Mouse (Mus musculus): ENCODE measurements around the gene Tac4. TPM values are rescaled to one million over a fixed set of nuclear protein-coding genes. Genes with fewer than 3 reads are reported as not detected.

Gene Tac4
- total and polyA plus RNA-seq, 2 experiments: not detected

- H3K4me1 ChIP-seq (ENCODE audit: control insufficient read depth, insufficient read depth, low read length): peaks cover 13% of the 10 kb centered on the region; the same call in 1 of the 2 replicates
- H3K27ac ChIP-seq (replicated peaks; ENCODE audit: insufficient read depth, low read depth, low read length): no peak overlapping the region
- no peaks in the 10 kb centered on the region for H3K27me3 ChIP-seq (ENCODE audit: control insufficient read depth, insufficient read depth, low read length)
- peak; percentile 25 for DNase-seq (ENCODE audit: extremely low read depth, low read depth, low spot score)
- no peak overlapping the region for H3K9ac ChIP-seq (ENCODE audit: low read depth, low read length)
- 76% methylated on average over 11 of the region's 11 CpGs for WGBS
- no peak overlapping the region for H3K4me3 ChIP-seq (ENCODE audit: insufficient read depth, low read depth, low read length)
- TF ChIP-seq POLR2A (IDR thresholded peaks at IDR 0.05; ENCODE audit: extremely low read depth, insufficient read depth, low read length) (no peak), CTCF (IDR thresholded peaks at IDR 0.05; ENCODE audit: low read depth, low read length) (no peak)
- H3K36me3 ChIP-seq (ENCODE audit: control insufficient read depth, insufficient read depth, low read length): no peaks in the 10 kb centered on the region
- H3K79me2 ChIP-seq (ENCODE audit: control insufficient read depth, insufficient read depth, low read length): no peaks in the 10 kb centered on the region
These were observed 2.6 kb downstream of the Tac4 start for GRCm38 (mm10) chr11:95263816-95264454.

GRCm38 (mm10) chr11:95264455-95265013 lies 3.2 kb downstream of the Tac4 start:
- 48% methylated on average over 4 of the region's 4 CpGs for WGBS
- H3K27ac ChIP-seq (replicated peaks; ENCODE audit: insufficient read depth, low read depth, low read length): no peak overlapping the region
- TF ChIP-seq POLR2A (IDR thresholded peaks at IDR 0.05; ENCODE audit: extremely low read depth, insufficient read depth, low read length) (no peak), CTCF (IDR thresholded peaks at IDR 0.05; ENCODE audit: low read depth, low read length) (no peak)
- H3K36me3 ChIP-seq (ENCODE audit: control insufficient read depth, insufficient read depth, low read length): no peaks in the 10 kb centered on the region
- peaks cover 13% of the 10 kb centered on the region; the same call in 1 of the 2 replicates for H3K4me1 ChIP-seq (ENCODE audit: control insufficient read depth, insufficient read depth, low read length)
- no peaks in the 10 kb centered on the region for H3K27me3 ChIP-seq (ENCODE audit: control insufficient read depth, insufficient read depth, low read length)
- H3K4me3 ChIP-seq (ENCODE audit: insufficient read depth, low read depth, low read length): no peak overlapping the region
- no peaks in the 10 kb centered on the region for H3K79me2 ChIP-seq (ENCODE audit: control insufficient read depth, insufficient read depth, low read length)
- DNase-seq (ENCODE audit: extremely low read depth, low read depth, low spot score): peak; percentile 27
- H3K9ac ChIP-seq (ENCODE audit: low read depth, low read length): no peak overlapping the region

- peak; percentile 83 for DNase-seq (ENCODE audit: extremely low read depth, low read depth, low spot score)
- TF ChIP-seq POLR2A (IDR thresholded peaks at IDR 0.05; ENCODE audit: extremely low read depth, insufficient read depth, low read length) (no peak), CTCF (IDR thresholded peaks at IDR 0.05; ENCODE audit: low read depth, low read length) (no peak)
- Histone ChIP-seq H3K4me1 (ENCODE audit: control insufficient read depth, insufficient read depth, low read length) (peaks cover 13% of the 10 kb centered on the region; the same call in 1 of the 2 replicates), H3K4me3 (ENCODE audit: insufficient read depth, low read depth, low read length) (no peak overlapping the region), H3K79me2 (ENCODE audit: control insufficient read depth, insufficient read depth, low read length) (no peaks in the 10 kb centered on the region), H3K27me3 (ENCODE audit: control insufficient read depth, insufficient read depth, low read length) (no peaks in the 10 kb centered on the region), H3K27ac (replicated peaks; ENCODE audit: insufficient read depth, low read depth, low read length) (no peak overlapping the region), H3K9ac (ENCODE audit: low read depth, low read length) (no peak overlapping the region), H3K36me3 (ENCODE audit: control insufficient read depth, insufficient read depth, low read length) (peaks cover 3% of the 10 kb centered on the region)
- WGBS: 32% methylated on average over 6 of the region's 6 CpGs
These were observed 5.4 kb downstream of the Tac4 start for GRCm38 (mm10) chr11:95266540-95267245.

- H3K36me3 ChIP-seq (ENCODE audit: control insufficient read depth, insufficient read depth, low read length): peaks cover 53% of the 10 kb centered on the region
- no peaks in the 10 kb centered on the region for H3K27me3 ChIP-seq (ENCODE audit: control insufficient read depth, insufficient read depth, low read length)
- TF ChIP-seq CTCF (IDR thresholded peaks at IDR 0.05; ENCODE audit: low read depth, low read length) (no peak), POLR2A (IDR thresholded peaks at IDR 0.05; ENCODE audit: extremely low read depth, insufficient read depth, low read length) (no peak)
- H3K4me3 ChIP-seq (ENCODE audit: insufficient read depth, low read depth, low read length): no peak overlapping the region
- no peak for DNase-seq (ENCODE audit: extremely low read depth, low read depth, low spot score)
- H3K9ac ChIP-seq (ENCODE audit: low read depth, low read length): no peak overlapping the region
- H3K79me2 ChIP-seq (ENCODE audit: control insufficient read depth, insufficient read depth, low read length): no peaks in the 10 kb centered on the region
- 90% methylated on average over 5 of the region's 5 CpGs for WGBS
- no peak overlapping the region for H3K27ac ChIP-seq (replicated peaks; ENCODE audit: insufficient read depth, low read depth, low read length)
- 0 out of 2 replicates have a peak, but pooled peaks cover under 1% of the 10 kb centered on the region for H3K4me1 ChIP-seq (ENCODE audit: control insufficient read depth, insufficient read depth, low read length)
These were observed 12.3 kb downstream of the Tac4 start for GRCm38 (mm10) chr11:95273661-95274060.

GRCm38 (mm10) chr11:95274613-95275012 lies 13.3 kb downstream of the Tac4 start:
- H3K79me2 ChIP-seq (ENCODE audit: control insufficient read depth, insufficient read depth, low read length): no peaks in the 10 kb centered on the region
- WGBS: 84% methylated on average over 3 of the region's 3 CpGs
- H3K9ac ChIP-seq (ENCODE audit: low read depth, low read length): no peak overlapping the region
- no peak for TF ChIP-seq POLR2A (IDR thresholded peaks at IDR 0.05; ENCODE audit: extremely low read depth, insufficient read depth, low read length)
- TF ChIP-seq CTCF (IDR thresholded peaks at IDR 0.05; ENCODE audit: low read depth, low read length): no peak
- H3K27ac ChIP-seq (replicated peaks; ENCODE audit: insufficient read depth, low read depth, low read length): no peak overlapping the region
- DNase-seq (ENCODE audit: extremely low read depth, low read depth, low spot score): no peak
- H3K4me1 ChIP-seq (ENCODE audit: control insufficient read depth, insufficient read depth, low read length): no peaks in the 10 kb centered on the region
- H3K27me3 ChIP-seq (ENCODE audit: control insufficient read depth, insufficient read depth, low read length): no peaks in the 10 kb centered on the region
- no peak overlapping the region for H3K4me3 ChIP-seq (ENCODE audit: insufficient read depth, low read depth, low read length)
- peaks cover 61% of the 10 kb centered on the region for H3K36me3 ChIP-seq (ENCODE audit: control insufficient read depth, insufficient read depth, low read length)
